Mouse (Mus musculus) CH12.LX (cell line): ENCODE measurements around the gene Mettl7a2. TPM values are rescaled to one million over a fixed set of nuclear protein-coding genes. Genes with fewer than 3 reads are reported as not detected.

Source experiments
- DNase-seq: peaks from one replicate; pipeline ENCODE4 v3.0.0-alpha.2; 2013; ENCODE audit errors: extremely low read depth
- H3K27ac ChIP-seq: 2 replicates; pipeline ENCODE4 v1.5.1; 2012; ENCODE audit warnings: low read depth, mild to moderate bottlenecking, control low read depth, moderate library complexity; ENCODE audit not compliant: insufficient read depth
- H3K27me3 ChIP-seq: replicated peaks from 2 replicates; pipeline ENCODE3; 2012; ENCODE audit warnings: inconsistent platforms
- H3K36me3 ChIP-seq, 2 experiments: replicated peaks in 1 of 2; 2 replicates each; pipeline versions ENCODE3 to v1.6.1; 2012; ENCODE audit warnings: inconsistent platforms in 1 of 2, low read length in 1 of 2, mild to moderate bottlenecking in 1 of 2, mixed read lengths in 1 of 2, moderate library complexity in 1 of 2; ENCODE audit not compliant: control insufficient read depth in 1 of 2, insufficient read depth in 1 of 2
- H3K4me1 ChIP-seq, 2 experiments: 2 replicates each; pipeline ENCODE4 v1.6.1; 2012; ENCODE audit warnings: inconsistent platforms in 1 of 2, moderate library complexity in 1 of 2; ENCODE audit not compliant: insufficient read depth in 2 of 2, control insufficient read depth in 1 of 2
- H3K4me2 ChIP-seq: 2 replicates; pipeline ENCODE4 v1.6.1; 2012; ENCODE audit warnings: low read depth, mild to moderate bottlenecking, control low read depth; ENCODE audit not compliant: poor library complexity, insufficient read depth, severe bottlenecking
- H3K4me3 ChIP-seq, 3 experiments: fragments of 150-350 bp in 1 of 3; sonication (generic) in 1 of 3; replicated peaks in 1 of 3; 2 replicates each; pipeline versions ENCODE3 to v1.5.1; 2011 to 2012; ENCODE audit warnings: low read depth in 2 of 3, low read length in 2 of 3, mild to moderate bottlenecking in 2 of 3, moderate library complexity in 2 of 3, control low read depth in 1 of 3, improper control_type of control experiment in 1 of 3, inconsistent platforms in 1 of 3, mixed read lengths in 1 of 3; ENCODE audit not compliant: poor library complexity in 1 of 3
- H3K79me2 ChIP-seq: replicated peaks from 2 replicates; pipeline ENCODE4 v1.6.1; 2012; ENCODE audit warnings: mild to moderate bottlenecking, moderate library complexity; ENCODE audit not compliant: control insufficient read depth, poor library complexity, insufficient read depth, severe bottlenecking; ENCODE audit errors: extremely low read depth
- H3K9ac ChIP-seq: 2 replicates; pipeline ENCODE4 v1.6.1; 2012; ENCODE audit warnings: low read depth, mild to moderate bottlenecking, control low read depth, moderate library complexity; ENCODE audit not compliant: insufficient read depth
- H3K9me3 ChIP-seq: replicated peaks from 2 replicates; pipeline ENCODE3; 2012; ENCODE audit warnings: low read length, inconsistent platforms, mixed read lengths
- BHLHE40 ChIP-seq: IDR thresholded peaks from 2 replicates; pipeline ENCODE4 v1.6.1; 2011; ENCODE audit warnings: mild to moderate bottlenecking, low read depth, low read length, improper control_type of control experiment
- EP300 ChIP-seq: IDR thresholded peaks from 2 replicates; pipeline ENCODE4 v1.6.1; 2011; ENCODE audit warnings: low read length, improper control_type of control experiment
- GABPA ChIP-seq: IDR thresholded peaks from 2 replicates; pipeline ENCODE4 v1.6.1; 2012; ENCODE audit warnings: low read depth, low read length, improper control_type of control experiment, inconsistent platforms; ENCODE audit not compliant: insufficient replicate concordance
- HCFC1 ChIP-seq: IDR thresholded peaks from 2 replicates; pipeline ENCODE4 v1.6.1; 2012; ENCODE audit warnings: low read depth, mild to moderate bottlenecking, inconsistent platforms, low read length, improper control_type of control experiment
- IRF4 ChIP-seq: IDR thresholded peaks from 2 replicates; pipeline ENCODE4 v1.6.1; 2014; ENCODE audit warnings: low read depth, mild to moderate bottlenecking, inconsistent platforms, low read length, improper control_type of control experiment
- MAFK ChIP-seq: IDR thresholded peaks from 2 replicates; pipeline ENCODE4 v1.6.1; 2011; ENCODE audit warnings: low read length, improper control_type of control experiment; ENCODE audit not compliant: insufficient replicate concordance
- MAX ChIP-seq: IDR thresholded peaks from 2 replicates; pipeline ENCODE4 v1.6.1; 2011; ENCODE audit warnings: low read length, improper control_type of control experiment
- MAZ ChIP-seq: IDR thresholded peaks from 2 replicates; pipeline ENCODE4 v1.6.1; 2012; ENCODE audit warnings: low read depth, mild to moderate bottlenecking, inconsistent platforms, low read length, improper control_type of control experiment, moderate library complexity
- POLR2AphosphoS2 ChIP-seq: IDR thresholded peaks from 2 replicates; pipeline ENCODE4 v1.6.1; 2011; ENCODE audit warnings: low read depth, low read length, improper control_type of control experiment
- RAD21 ChIP-seq: IDR thresholded peaks from 2 replicates; pipeline ENCODE4 v1.6.1; 2011; ENCODE audit warnings: low read depth, mild to moderate bottlenecking, low read length, improper control_type of control experiment, moderate library complexity
- SIN3A ChIP-seq: IDR thresholded peaks from 2 replicates; pipeline ENCODE4 v1.6.1; 2012; ENCODE audit warnings: low read length, improper control_type of control experiment, inconsistent platforms
- TBP ChIP-seq: conservative IDR thresholded peaks from 2 replicates; pipeline ENCODE4 v1.6.1; 2011; ENCODE audit warnings: low read depth, low read length, improper control_type of control experiment
- USF1 ChIP-seq: IDR thresholded peaks from 2 replicates; pipeline ENCODE4 v1.6.1; 2014; ENCODE audit warnings: low read depth, mild to moderate bottlenecking, inconsistent platforms, low read length, improper control_type of control experiment
- ZMIZ1 ChIP-seq: IDR thresholded peaks from 2 replicates; pipeline ENCODE4 v1.6.1; 2012; ENCODE audit warnings: low read depth, mild to moderate bottlenecking, inconsistent platforms, low read length, improper control_type of control experiment
- ZNF384 ChIP-seq: IDR thresholded peaks from 2 replicates; pipeline ENCODE4 v1.6.1; 2012; ENCODE audit warnings: low read depth, low read length, improper control_type of control experiment, inconsistent platforms
- dilution Hi-C: fragments of 300-500 bp; cut with MboI; formaldehyde crosslinking; loops from 2 replicates; pipeline ENCODE4 v1.14.3; 2020; ENCODE audit warnings: low sequenced_read_pairs; ENCODE audit not compliant: extremely low pct_unique_long_range_greater_than_20kb, extremely low pct_ligation_motif_present
- in situ Hi-C: fragments of 300-500 bp; cut with MboI; formaldehyde crosslinking; loops from 3 replicates; pipeline ENCODE4 v1.14.3; 2019; ENCODE audit warnings: low sequenced_read_pairs, low pct_ligation_motif_present, low pct_unique_long_range_greater_than_20kb, mixed read lengths
- polyA plus RNA-seq: library from polyadenylated mRNA; unstranded; fragments of >175 nt; gene quantifications from 2 replicates; pipeline ENCODE4 v1.2.1, GENCODE M21; 2012; ENCODE audit warnings: low read depth; ENCODE audit not compliant: insufficient read length
- total RNA-seq, 2 experiments: library from RNA; depleted of rRNA; stranded (reverse); fragments of 300-350 nt in 1 of 2; fragments of >200 nt in 1 of 2; gene quantifications; 2 replicates each; pipeline ENCODE4 v1.2.3; 2012 to 2014

Gene Mettl7a2
- total and polyA plus RNA-seq, 3 experiments: not detected

GRCm38 (mm10) chr15:100388886-100389285 is 35.9 kb downstream of the Mettl7a2 start:
- peaks cover 0 to 16% of the 10 kb centered on the region in 2 experiments for H3K36me3 ChIP-seq
- peak; percentile 20 for DNase-seq
- no peak overlapping the region for H3K9ac ChIP-seq
- no peaks in the 10 kb centered on the region for H3K79me2 ChIP-seq
- TF ChIP-seq MAFK (0 out of 2 replicates have a peak, but pooled peaks have one; percentile 37), GABPA (no peak)
- peaks cover 16 to 28% of the 10 kb centered on the region in 2 experiments for H3K4me1 ChIP-seq
- no peak overlapping the region for H3K27ac ChIP-seq
- no peak overlapping the region for H3K4me3 ChIP-seq
- no peak overlapping the region for H3K4me2 ChIP-seq
- no peaks in the 10 kb centered on the region for H3K27me3 ChIP-seq
- in situ Hi-C loops: no loop called here
- H3K9me3 ChIP-seq: no peaks in the 10 kb centered on the region
- dilution Hi-C loops: no loop called here

GRCm38 (mm10) chr15:100391066-100391465 is 38.1 kb downstream of the Mettl7a2 start:
- Histone ChIP-seq H3K9ac (no peak overlapping the region), H3K4me3 (no peak overlapping the region), H3K4me2 (no peak overlapping the region), H3K79me2 (no peaks in the 10 kb centered on the region), H3K36me3 (peaks cover 4 to 37% of the 10 kb centered on the region in 2 experiments), H3K27me3 (no peaks in the 10 kb centered on the region), H3K4me1 (peaks cover 16 to 28% of the 10 kb centered on the region in 2 experiments), H3K9me3 (no peaks in the 10 kb centered on the region), H3K27ac (no peak overlapping the region)
- in situ Hi-C loops (no loop called here), dilution Hi-C loops (no loop called here)
- no peak for TF ChIP-seq MAX
- TF ChIP-seq IRF4: no peak
- no peak for TF ChIP-seq POLR2AphosphoS2
- TF ChIP-seq USF1: no peak
- TF ChIP-seq SIN3A: no peak
- TF ChIP-seq MAZ: no peak
- TF ChIP-seq BHLHE40: no peak
- no peak for TF ChIP-seq GABPA
- TF ChIP-seq HCFC1: no peak
- no peak for TF ChIP-seq ZMIZ1
- no peak for TF ChIP-seq RAD21
- TF ChIP-seq EP300: no peak
- DNase-seq: no peak

GRCm38 (mm10) chr15:100391599-100391998 is 38.6 kb downstream of the Mettl7a2 start:
- H3K4me3 ChIP-seq: no peak overlapping the region
- in situ Hi-C loops (no loop called here), dilution Hi-C loops (no loop called here)
- DNase-seq: no peak
- H3K27me3 ChIP-seq: no peaks in the 10 kb centered on the region
- H3K4me1 ChIP-seq: peaks cover 16 to 28% of the 10 kb centered on the region in 2 experiments
- H3K9ac ChIP-seq: no peak overlapping the region
- no peaks in the 10 kb centered on the region for H3K79me2 ChIP-seq
- H3K36me3 ChIP-seq: peaks cover 7 to 42% of the 10 kb centered on the region in 2 experiments
- TF ChIP-seq RAD21 (no peak), TBP (no peak), USF1 (no peak), ZNF384 (no peak), ZMIZ1 (no peak)
- H3K9me3 ChIP-seq: no peaks in the 10 kb centered on the region
- no peak overlapping the region for H3K4me2 ChIP-seq
- H3K27ac ChIP-seq: no peak overlapping the region
